Mouse (Mus musculus) macrophage (primary cell): ENCODE results near the gene Gm11172. TPM values are rescaled to one million over a fixed set of nuclear protein-coding genes. Genes with fewer than 3 reads are reported as not detected.

ENCODE experiments used
- H3K27ac ChIP-seq: fragments of 350-480 bp; formaldehyde crosslinking; 2 replicates; pipeline ENCODE4 v1.9.0; 2021
- H3K36me3 ChIP-seq: fragments of 350-480 bp; formaldehyde crosslinking; 2 replicates; pipeline ENCODE4 v1.9.0; 2021; ENCODE audit errors: inconsistent target
- H3K4me3 ChIP-seq: fragments of 350-480 bp; formaldehyde crosslinking; 2 replicates; pipeline ENCODE4 v1.9.0; 2021; ENCODE audit errors: inconsistent target
- H3K79me2 ChIP-seq: fragments of 350-480 bp; formaldehyde crosslinking; 2 replicates; pipeline ENCODE4 v1.9.0; 2021; ENCODE audit errors: inconsistent target
- WGBS: methylation state at CpG from one replicate; pipeline ENCODE4 v1.1.7; 2026; ENCODE audit warnings: inconsistent platforms; ENCODE audit not compliant: missing documents; 5-methylcytosine and 5-hydroxymethylcytosine counted together
- polyA plus RNA-seq: library from polyadenylated mRNA; stranded (reverse); fragments of 250-400 nt; gene quantifications from 3 replicates; pipeline ENCODE4 v1.2.4, GENCODE M21; 2018; ENCODE audit warnings: inconsistent platforms

Gene Gm11172
- polyA plus RNA-seq, 1 experiment from 2014 or later = not detected

DNA sequence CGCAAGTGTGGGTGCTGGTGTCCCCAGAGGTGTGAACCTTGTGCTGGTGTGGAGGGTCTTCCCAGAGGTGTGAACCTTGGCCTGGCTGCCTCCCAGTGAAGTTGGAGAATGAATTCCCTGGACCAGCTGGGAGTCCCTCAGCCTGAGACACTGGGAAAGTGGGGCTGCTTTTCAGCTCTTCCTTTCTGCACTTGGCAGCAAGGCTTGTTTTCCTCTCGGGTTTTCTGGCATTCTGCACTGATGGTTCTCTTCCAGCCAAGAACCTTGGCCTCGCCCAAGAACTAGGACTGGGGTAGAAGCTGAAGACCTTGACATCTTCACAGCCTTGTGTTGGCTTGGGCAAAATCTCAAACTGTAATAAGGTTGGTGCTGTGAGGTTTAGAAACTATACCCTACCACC, 48.7 kb downstream of the Gm11172 start:
- Histone ChIP-seq H3K79me2 (no peaks in the 10 kb centered on the region), H3K27ac (no peak overlapping the region), H3K4me3 (no peak overlapping the region), H3K36me3 (no peaks in the 10 kb centered on the region)
- WGBS = 96% methylated on average over 3 of the region's 3 CpGs

Other genes starting within 250 kb of the Gm11172 start
- gene Socs1, start 27.4 kb upstream of the Gm11172 start, polyA plus RNA-seq = 0.24 to 3.4 TPM (median 1.6 TPM) in 3 replicates
- not detected in 3 replicates for gene Tnp2, start 24.3 kb upstream of the Gm11172 start, polyA plus RNA-seq
- not detected in 3 replicates for gene Prm3, start 22.0 kb upstream of the Gm11172 start, polyA plus RNA-seq
- not detected in 3 replicates for gene Prm2, start 16.8 kb upstream of the Gm11172 start, polyA plus RNA-seq
- not detected in 3 replicates for gene Prm1, start 7.1 kb upstream of the Gm11172 start, polyA plus RNA-seq
- gene Rmi2, start 22.1 kb downstream of the Gm11172 start, polyA plus RNA-seq = 0.06 to 1.1 TPM in 2 of 3 replicates, not detected in the other
- gene Snn, start 248.0 kb downstream of the Gm11172 start, polyA plus RNA-seq = 5.0 to 12.4 TPM (median 5.0 TPM) in 3 replicates